ENCODE assay signal across 11 mouse cellular contexts in the genomic region with DNA sequence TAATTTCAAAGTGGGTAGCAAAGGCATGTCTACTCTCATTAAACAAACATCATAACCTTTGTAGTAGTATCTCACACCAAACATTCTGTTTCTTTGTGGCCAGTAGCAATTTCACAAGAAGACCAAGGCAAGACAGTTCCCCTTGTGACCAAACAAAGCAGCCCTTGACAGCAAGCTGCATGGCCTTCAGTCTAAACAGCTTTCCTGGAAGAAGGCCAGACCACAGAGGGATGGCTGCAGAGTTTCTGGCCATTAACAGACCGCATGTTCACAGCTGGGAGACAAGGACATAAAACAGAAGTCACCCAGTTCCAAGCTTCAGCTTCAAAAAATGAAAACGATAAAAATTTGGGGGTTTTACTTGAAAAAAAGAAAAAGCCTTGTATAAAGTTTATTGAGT.
A peak's percentile ranks its signal among the peaks of the same experiment; 100 is the strongest.
DNase-seq lines count a peak whose midpoint lies in the region; ATAC-seq lines count a peak whose summit lies in the region.
"Had no signal": no experiment of that assay in that cellular context is flagged by ENCODE, and none has a peak within 500 bp of the region (broad histone marks: within the 10 kb centered on the region; RNA-seq: fewer than 3 reads in every experiment).

No protein-coding gene starts in this region.

- no peak overlapping the region for H3K9ac ChIP-seq in hindbrain, embryonic 11.5 days (ENCODE audit: low read depth, low read length)
- no peak overlapping the region for H3K9ac ChIP-seq in hindbrain, embryonic 12.5 days
- H3K9ac ChIP-seq: embryonic facial prominence, embryonic 12.5 days; liver, embryonic 14.5 days had no signal

- DNase-seq in hindbrain, embryonic 11.5 days (ENCODE audit: low spot score): peak; percentile 4
- peak; percentile 77 for DNase-seq in ovary, adult 18-20 months (ENCODE audit: low spot score)
- DNase-seq in ovary, postnatal 10 days (ENCODE audit: low spot score): no peak
- peak; percentile 50 to 51 for DNase-seq in heart, adult 9 months (ENCODE audit: low spot score in 2 of 2)
- peak; percentile 27 for DNase-seq in ovary, postnatal 36 days (ENCODE audit: low spot score)
- DNase-seq in right cerebral cortex, postnatal 4 days: no peak
- no peak for DNase-seq in left cerebral cortex, adult 18-20 months (ENCODE audit: low spot score in 2 of 2)

- ATAC-seq in hindbrain, embryonic 11.5 days (ENCODE audit: low FRiP score): no peak
- ATAC-seq in hindbrain, embryonic 12.5 days (ENCODE audit: low FRiP score): no peak

- H3K27me3 ChIP-seq in hindbrain, embryonic 11.5 days (ENCODE audit: control insufficient read depth, insufficient read depth, low read length): no peaks in the 10 kb centered on the region
- H3K27me3 ChIP-seq in hindbrain, embryonic 12.5 days: no peaks in the 10 kb centered on the region
- H3K27me3 ChIP-seq: embryonic facial prominence, embryonic 12.5 days had no signal

- no peak overlapping the region for H3K4me3 ChIP-seq in hindbrain, embryonic 11.5 days (ENCODE audit: low read depth, low read length)
- H3K4me3 ChIP-seq in hindbrain, embryonic 12.5 days: no peak overlapping the region
- H3K4me3 ChIP-seq: embryonic facial prominence, embryonic 12.5 days had no signal

- no peak overlapping the region for H3K27ac ChIP-seq in hindbrain, embryonic 11.5 days (ENCODE audit: low read depth, low read length)
- no peak overlapping the region for H3K27ac ChIP-seq in hindbrain, embryonic 12.5 days
- H3K27ac ChIP-seq: embryonic facial prominence, embryonic 12.5 days; liver, embryonic 14.5 days had no signal

- WGBS in hindbrain, embryonic 11.5 days: 83% methylated on average over 2 of the region's 2 CpGs
- 53% methylated on average over 2 of the region's 2 CpGs for WGBS in hindbrain, embryonic 12.5 days

- H3K4me1 ChIP-seq in hindbrain, embryonic 11.5 days (replicated peaks; ENCODE audit: control insufficient read depth, insufficient read depth, low read length): no peaks in the 10 kb centered on the region
- H3K4me1 ChIP-seq in hindbrain, embryonic 12.5 days: no peaks in the 10 kb centered on the region
- H3K4me1 ChIP-seq: embryonic facial prominence, embryonic 12.5 days had no signal

- no peak overlapping the region for H3K4me2 ChIP-seq in hindbrain, embryonic 11.5 days (replicated peaks; ENCODE audit: low read depth, low read length)
- no peak overlapping the region for H3K4me2 ChIP-seq in hindbrain, embryonic 12.5 days (replicated peaks)
- H3K4me2 ChIP-seq: embryonic facial prominence, embryonic 12.5 days had no signal

- no peaks in the 10 kb centered on the region for H3K9me3 ChIP-seq in hindbrain, embryonic 11.5 days (ENCODE audit: control insufficient read depth, low read length)
- H3K9me3 ChIP-seq in hindbrain, embryonic 12.5 days (replicated peaks): no peaks in the 10 kb centered on the region
- H3K9me3 ChIP-seq: embryonic facial prominence, embryonic 12.5 days had no signal

- no peaks in the 10 kb centered on the region for H3K36me3 ChIP-seq in hindbrain, embryonic 11.5 days (ENCODE audit: control insufficient read depth, insufficient read depth, low read length)
- H3K36me3 ChIP-seq in hindbrain, embryonic 12.5 days: no peaks in the 10 kb centered on the region
- H3K36me3 ChIP-seq: embryonic facial prominence, embryonic 12.5 days; G1E had no signal

Comparison
In these comparisons a context has a peak if more than half of its experiments do, and no peak if none do; other contexts are left out.
1. DNase-seq: peak in hindbrain, embryonic 11.5 days (single experiment), ovary, adult 18-20 months (single experiment), heart, adult 9 months (2 of 2) and ovary, postnatal 36 days (single experiment); none in ovary, postnatal 10 days (single experiment), right cerebral cortex, postnatal 4 days (single experiment) and left cerebral cortex, adult 18-20 months (0 of 2).